Mouse (Mus musculus) embryonic facial prominence, embryonic 11.5 days (tissue): ENCODE measurements around the gene Sumf2. TPM values are rescaled to one million over a fixed set of nuclear protein-coding genes. Genes with fewer than 3 reads are reported as not detected.

Source experiments
- ATAC-seq: fragments of 200-750 bp; cut with Nextera tagmentation; replicated peaks from 2 replicates; pipeline ENCODE4 v1.8.0; 2017; ENCODE audit warnings: low read depth; ENCODE audit not compliant: insufficient number of reproducible peaks, low FRiP score, low TSS enrichment
- DNase-seq: peaks from one replicate; pipeline ENCODE4 v3.0.0-alpha.2; 2015; ENCODE audit warnings: low spot score
- H3K27ac ChIP-seq: fragments of 300-500 bp; sonication (generic); replicated peaks from 2 replicates; pipeline ENCODE4 v1.5.1; 2014; ENCODE audit warnings: mild to moderate bottlenecking, low read depth, low read length, control low read depth
- H3K27me3 ChIP-seq: fragments of 300-500 bp; sonication (generic); 2 replicates; pipeline ENCODE4 v1.6.1; 2014; ENCODE audit warnings: mild to moderate bottlenecking, low read length, moderate library complexity, mixed read lengths; ENCODE audit not compliant: control insufficient read depth, insufficient read depth
- H3K36me3 ChIP-seq: fragments of 300-500 bp; sonication (generic); replicated peaks from 2 replicates; pipeline ENCODE4 v1.6.1; 2014; ENCODE audit warnings: low read depth, mild to moderate bottlenecking, low read length, moderate library complexity, mixed read lengths; ENCODE audit not compliant: control insufficient read depth, insufficient read depth
- H3K4me1 ChIP-seq: fragments of 300-500 bp; sonication (generic); 2 replicates; pipeline ENCODE4 v1.6.1; 2014; ENCODE audit warnings: low read length, mixed read lengths; ENCODE audit not compliant: control insufficient read depth, insufficient read depth
- H3K4me2 ChIP-seq: fragments of 300-500 bp; sonication (generic); 2 replicates; pipeline ENCODE4 v1.6.1; 2014; ENCODE audit warnings: low read depth, mild to moderate bottlenecking, control low read depth, low read length, moderate library complexity
- H3K4me3 ChIP-seq: fragments of 300-500 bp; sonication (generic); 2 replicates; pipeline ENCODE4 v1.5.1; 2014; ENCODE audit warnings: low read depth, low read length, control low read depth
- H3K9ac ChIP-seq: fragments of 300-500 bp; sonication (generic); replicated peaks from 2 replicates; pipeline ENCODE4 v1.6.1; 2014; ENCODE audit warnings: mild to moderate bottlenecking, control low read depth, low read length
- H3K9me3 ChIP-seq: fragments of 300-500 bp; sonication (generic); replicated peaks from 2 replicates; pipeline ENCODE4 v1.6.1; 2016; ENCODE audit warnings: mild to moderate bottlenecking, low read length, inconsistent platforms, mixed read lengths; ENCODE audit not compliant: control insufficient read depth
- WGBS: fragments of 180-500 bp; shearing (Covaris S2); extraction: QIAGEN DNeasy Blood & Tissue Kit; methylation state at CpG from one replicate; pipeline ENCODE4 v1.1.7; 2014; 5-methylcytosine and 5-hydroxymethylcytosine counted together
- polyA plus RNA-seq: library from polyadenylated mRNA; unstranded; fragments of >200 nt; fragmentation: Nextera tagmentation; extraction: Ambion mirVana; gene quantifications from 2 replicates; pipeline ENCODE4 v1.2.1, GENCODE M21; 2014

Sumf2 gene
- polyA plus RNA-seq, 1 experiment from 2014 or later: 64.4 TPM

DNA sequence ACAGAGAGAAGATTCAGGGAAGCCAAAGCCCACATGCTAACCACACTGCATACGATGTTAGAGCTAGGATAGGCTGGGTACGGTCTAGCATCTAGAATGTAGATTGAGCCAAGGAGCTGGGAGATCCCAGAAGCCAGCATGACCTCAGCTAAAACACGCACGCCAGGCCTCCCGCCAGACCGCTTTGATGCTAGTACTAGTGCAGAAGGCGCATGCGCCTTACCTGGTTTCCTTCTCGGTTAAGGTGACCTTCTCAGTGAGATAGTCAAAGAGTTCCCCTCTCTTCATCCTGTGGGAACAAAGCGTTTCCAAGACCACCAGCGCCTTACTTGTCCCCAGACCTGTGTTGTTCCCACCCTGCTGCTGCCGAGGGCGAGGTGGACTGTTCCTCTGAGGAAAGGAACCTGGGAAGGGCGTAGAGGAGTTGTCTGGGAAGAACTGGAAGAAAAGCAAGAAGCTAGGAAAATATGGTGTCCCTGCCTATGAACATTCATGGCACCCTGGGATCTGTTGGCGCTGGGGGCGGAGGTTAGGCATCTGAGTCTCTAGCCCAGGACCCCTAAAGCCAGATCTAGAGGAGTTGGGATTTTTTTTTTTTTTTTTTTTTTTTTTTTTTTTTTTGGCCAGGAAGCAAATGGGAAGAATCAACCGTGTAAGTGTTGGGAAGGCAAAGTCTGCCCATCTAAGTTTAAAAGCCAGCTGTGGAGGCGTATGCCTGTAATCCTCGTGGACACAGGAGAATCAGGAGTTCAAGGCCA lies 22.6 kb downstream of the Sumf2 start:
- H3K9ac ChIP-seq: no peak overlapping the region
- DNase-seq: no peak
- H3K4me1 ChIP-seq: no peaks in the 10 kb centered on the region
- H3K4me2 ChIP-seq: no peak overlapping the region
- WGBS: 88% methylated on average over 19 of the region's 19 CpGs
- H3K27ac ChIP-seq: no peak overlapping the region
- no peaks in the 10 kb centered on the region for H3K27me3 ChIP-seq
- no peaks in the 10 kb centered on the region for H3K36me3 ChIP-seq
- ATAC-seq: no peak
- H3K4me3 ChIP-seq: no peak overlapping the region
- H3K9me3 ChIP-seq: no peaks in the 10 kb centered on the region

DNA sequence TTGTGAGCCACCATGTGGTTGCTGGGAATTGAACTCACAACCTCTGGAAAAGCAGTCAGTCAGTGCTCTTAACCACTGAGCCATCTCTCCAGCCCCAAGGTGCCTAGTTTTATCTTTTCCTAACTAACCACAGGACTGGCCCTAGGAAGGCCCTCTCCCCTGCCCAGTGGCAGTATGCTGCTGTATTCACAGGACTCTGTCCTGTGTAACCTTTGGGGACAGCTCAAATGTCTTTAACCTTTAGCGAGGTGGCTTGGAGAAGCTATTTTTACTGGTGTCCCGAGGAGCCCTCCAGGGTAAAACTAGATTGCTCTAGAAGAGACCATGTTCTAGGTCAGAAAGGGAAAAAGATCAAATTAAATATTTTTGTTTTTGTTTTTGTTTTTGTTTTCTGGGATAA lies 24.5 kb downstream of the Sumf2 start:
- H3K4me1 ChIP-seq: no peaks in the 10 kb centered on the region
- no peak overlapping the region for H3K4me3 ChIP-seq
- H3K9me3 ChIP-seq: no peaks in the 10 kb centered on the region
- no peak overlapping the region for H3K27ac ChIP-seq
- 74% methylated on average over 2 of the region's 2 CpGs for WGBS
- H3K27me3 ChIP-seq: no peaks in the 10 kb centered on the region
- ATAC-seq: no peak
- no peak overlapping the region for H3K9ac ChIP-seq
- DNase-seq: no peak
- H3K4me2 ChIP-seq: no peak overlapping the region
- no peaks in the 10 kb centered on the region for H3K36me3 ChIP-seq

DNA sequence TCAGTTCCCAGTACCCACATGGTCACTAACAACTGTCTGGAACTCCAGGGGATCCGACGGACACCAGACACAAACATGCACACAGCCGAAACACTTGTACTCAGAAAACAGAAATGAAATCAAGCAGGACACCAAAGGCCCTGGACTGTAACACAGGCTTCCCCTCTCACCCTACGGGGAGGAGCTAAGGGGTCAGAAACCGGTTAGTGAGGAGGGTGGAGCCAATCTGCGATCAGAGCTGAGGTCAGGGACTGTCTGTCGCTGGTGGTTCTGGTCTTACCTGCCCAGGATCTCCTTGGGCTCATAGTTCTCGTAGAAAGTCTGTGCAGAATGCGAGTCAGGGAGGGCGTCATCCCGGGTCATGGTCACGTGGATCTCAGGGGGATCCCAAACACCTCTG lies 27.2 kb downstream of the Sumf2 start:
- Histone ChIP-seq H3K4me1 (no peaks in the 10 kb centered on the region), H3K27me3 (no peaks in the 10 kb centered on the region), H3K4me2 (no peak overlapping the region), H3K27ac (no peak overlapping the region), H3K9me3 (no peaks in the 10 kb centered on the region), H3K36me3 (no peaks in the 10 kb centered on the region), H3K9ac (no peak overlapping the region), H3K4me3 (no peak overlapping the region)
- ATAC-seq (no peak), DNase-seq (no peak)
- 81% methylated on average over 12 of the region's 12 CpGs for WGBS

DNA sequence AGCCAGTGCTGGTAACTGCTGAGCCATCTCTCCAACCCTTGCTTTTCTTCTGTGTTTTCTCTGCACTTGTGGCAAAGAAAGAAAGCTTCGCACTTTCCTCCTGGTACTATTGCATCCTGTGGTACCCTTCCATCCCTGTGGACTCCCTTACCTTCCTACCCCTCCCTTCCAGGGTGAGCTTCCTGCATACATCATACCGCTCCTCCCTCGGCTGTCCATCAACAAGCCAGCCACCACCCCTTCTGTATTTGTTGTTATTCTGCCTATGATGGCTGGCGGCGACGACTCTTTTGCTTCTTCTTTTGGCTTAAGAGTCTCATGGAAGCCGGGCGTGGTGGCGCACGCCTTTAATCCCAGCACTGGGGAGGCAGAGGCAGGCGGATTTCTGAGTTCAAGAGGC lies 28.3 kb downstream of the Sumf2 start:
- Histone ChIP-seq H3K36me3 (no peaks in the 10 kb centered on the region), H3K27ac (no peak overlapping the region), H3K27me3 (no peaks in the 10 kb centered on the region), H3K4me3 (no peak overlapping the region), H3K9me3 (no peaks in the 10 kb centered on the region), H3K9ac (no peak overlapping the region), H3K4me1 (no peaks in the 10 kb centered on the region), H3K4me2 (no peak overlapping the region)
- WGBS: 79% methylated on average over 11 of the region's 11 CpGs
- DNase-seq (no peak), ATAC-seq (no peak)

DNA sequence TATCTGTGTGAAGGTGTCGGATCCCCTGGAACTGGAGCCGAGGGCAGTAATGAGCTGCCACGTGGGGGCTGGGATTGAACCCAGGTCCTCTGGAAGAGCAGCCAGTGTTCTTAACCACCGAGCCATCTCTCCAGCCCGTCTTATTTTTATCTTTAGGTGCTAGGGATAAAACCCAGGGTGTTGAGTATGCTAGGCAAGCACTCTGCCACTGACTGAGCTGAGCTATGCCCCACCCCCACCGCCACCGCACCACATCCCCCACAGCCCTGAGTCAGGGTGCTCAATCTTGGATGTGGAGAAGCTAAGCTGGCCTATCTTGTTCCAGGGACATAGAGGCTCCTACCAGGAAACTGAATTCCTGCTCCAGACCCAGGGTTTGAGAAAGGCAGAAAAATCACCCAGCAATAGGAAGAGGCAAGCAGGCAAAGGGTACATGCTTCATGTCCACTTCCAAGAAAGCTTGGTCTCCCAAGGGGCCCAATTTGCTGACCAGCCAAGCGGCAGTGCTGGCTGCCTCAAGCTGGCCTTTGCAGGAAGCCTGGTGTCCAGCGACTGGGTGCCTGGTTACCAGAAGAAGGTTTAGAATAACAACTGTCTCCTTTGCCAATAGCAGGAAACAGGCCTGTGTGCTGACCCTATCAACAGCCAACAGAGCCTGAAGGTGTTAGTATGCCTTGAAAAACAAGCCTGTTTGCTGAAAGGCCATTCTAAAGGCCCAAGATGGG lies 31.1 kb downstream of the Sumf2 start:
- DNase-seq (no peak), ATAC-seq (no peak)
- no peak overlapping the region for H3K4me2 ChIP-seq
- peaks cover 10% of the 10 kb centered on the region for H3K36me3 ChIP-seq
- WGBS: 66% methylated on average over 9 of the region's 9 CpGs
- H3K4me3 ChIP-seq: no peak overlapping the region
- H3K4me1 ChIP-seq: no peaks in the 10 kb centered on the region
- H3K27me3 ChIP-seq: no peaks in the 10 kb centered on the region
- H3K9me3 ChIP-seq: no peaks in the 10 kb centered on the region
- H3K27ac ChIP-seq: no peak overlapping the region
- H3K9ac ChIP-seq: no peak overlapping the region

DNA sequence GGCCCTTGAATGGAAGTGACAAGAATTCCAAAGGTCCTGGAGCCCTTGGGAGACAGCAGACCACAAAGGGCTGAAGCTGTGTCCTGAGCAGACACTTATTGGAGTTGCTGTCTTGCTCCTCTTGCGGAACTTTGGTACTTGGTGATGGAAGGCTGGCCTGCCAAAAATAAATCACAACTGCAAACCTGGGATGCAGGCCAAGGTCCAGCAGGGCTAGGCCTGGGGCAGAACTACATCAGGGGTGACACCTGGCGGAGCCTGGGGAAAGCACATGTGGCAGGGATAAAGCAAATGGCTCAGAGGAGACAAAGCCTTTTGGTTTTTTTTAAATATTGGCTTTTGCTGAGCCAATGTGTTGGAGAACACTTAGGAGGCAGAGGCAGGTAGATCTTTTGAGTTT lies 32.2 kb downstream of the Sumf2 start:
- H3K27ac ChIP-seq: no peak overlapping the region
- ATAC-seq: no peak
- no peaks in the 10 kb centered on the region for H3K4me1 ChIP-seq
- peaks cover 15% of the 10 kb centered on the region for H3K36me3 ChIP-seq
- H3K9ac ChIP-seq: no peak overlapping the region
- H3K27me3 ChIP-seq: no peaks in the 10 kb centered on the region
- H3K4me2 ChIP-seq: no peak overlapping the region
- no peak overlapping the region for H3K4me3 ChIP-seq
- DNase-seq: peak; percentile 45
- WGBS: 71% methylated on average over 2 of the region's 2 CpGs
- H3K9me3 ChIP-seq: no peaks in the 10 kb centered on the region

DNA sequence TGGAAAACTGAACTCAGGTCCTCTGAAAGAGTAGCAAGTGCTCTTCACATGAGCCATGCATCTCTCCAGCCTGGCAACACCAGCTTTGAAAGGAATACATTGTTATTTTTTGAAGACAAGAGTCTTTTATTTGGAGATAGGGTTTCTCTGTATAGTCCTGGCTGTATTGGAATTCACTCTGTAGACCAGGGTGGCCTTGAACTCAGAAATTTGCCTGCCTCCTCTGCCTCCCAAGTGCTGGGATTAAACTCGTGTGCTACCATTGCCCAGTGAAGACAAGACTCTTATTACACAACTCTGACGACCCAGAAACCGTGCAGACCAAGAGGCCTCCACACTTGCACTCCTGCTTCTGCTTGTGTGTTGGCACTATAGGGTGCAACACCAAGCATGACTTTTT lies 33.1 kb downstream of the Sumf2 start:
- H3K4me2 ChIP-seq: no peak overlapping the region
- H3K9ac ChIP-seq: no peak overlapping the region
- H3K9me3 ChIP-seq: no peaks in the 10 kb centered on the region
- DNase-seq (no peak), ATAC-seq (no peak)
- H3K4me1 ChIP-seq: no peaks in the 10 kb centered on the region
- H3K4me3 ChIP-seq: no peak overlapping the region
- peaks cover 15% of the 10 kb centered on the region for H3K36me3 ChIP-seq
- H3K27me3 ChIP-seq: no peaks in the 10 kb centered on the region
- WGBS: 70% methylated on average over 3 of the region's 3 CpGs
- no peak overlapping the region for H3K27ac ChIP-seq

DNA sequence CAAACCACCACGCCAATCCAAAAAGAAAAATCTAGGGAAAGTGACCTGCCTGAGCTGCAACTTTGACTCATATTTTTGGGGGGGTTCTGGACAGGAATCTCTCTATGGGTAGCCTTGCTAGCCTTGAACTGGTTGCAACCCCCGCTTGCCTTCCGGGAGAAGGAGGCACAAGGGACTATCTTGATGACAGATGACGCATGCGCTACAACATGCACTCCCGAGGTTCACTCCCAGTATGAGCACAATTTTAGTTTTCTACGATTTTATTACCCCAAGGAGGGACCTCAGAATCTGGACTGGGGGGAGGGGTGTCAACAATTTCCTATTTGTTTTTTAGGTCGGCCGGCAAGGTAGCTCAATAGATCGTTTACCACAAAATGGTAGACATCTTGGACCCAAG lies 39.5 kb downstream of the Sumf2 start:
- 45% methylated on average over 10 of the region's 10 CpGs for WGBS
- Histone ChIP-seq H3K27me3 (no peaks in the 10 kb centered on the region), H3K4me3 (peak overlapping the region; percentile 80), H3K4me1 (no peaks in the 10 kb centered on the region), H3K36me3 (peaks cover 10% of the 10 kb centered on the region), H3K4me2 (peak overlapping the region; percentile 80), H3K9me3 (no peaks in the 10 kb centered on the region), H3K27ac (no peak overlapping the region), H3K9ac (peak overlapping the region; percentile 91)
- DNase-seq (peak; percentile 12), ATAC-seq (no peak)
